Mouse (Mus musculus) embryo, embryonic 11.5 days (tissue): ENCODE data around the gene Mdfic.

Source experiments
- DNase-seq: peaks from one replicate; pipeline ENCODE4 v3.0.0-alpha.2; 2012; ENCODE audit warnings: low read depth, low spot score

Mdfic gene

GRCm38 (mm10) chr6:15792680-15793601 is 72.5 kb downstream of the Mdfic start:
- DNase-seq, result no peak

- no peak for DNase-seq
Measured at GRCm38 (mm10) chr6:15793602-15794345, 73.3 kb downstream of the Mdfic start.

- DNase-seq, result no peak
Measured at GRCm38 (mm10) chr6:15794801-15795200, 74.3 kb downstream of the Mdfic start.

GRCm38 (mm10) chr6:15807382-15807781 is 86.9 kb downstream of the Mdfic start:
- DNase-seq, result no peak

- DNase-seq, result no peak
Measured at GRCm38 (mm10) chr6:15825236-15825635, 104.8 kb downstream of the Mdfic start.

GRCm38 (mm10) chr6:15829812-15830211 is 109.4 kb downstream of the Mdfic start:
- DNase-seq, result no peak

- DNase-seq, result no peak
Measured at GRCm38 (mm10) chr6:15830651-15831050, 110.2 kb downstream of the Mdfic start.

- DNase-seq, result no peak
Measured at GRCm38 (mm10) chr6:15837695-15838094, 117.2 kb downstream of the Mdfic start.

GRCm38 (mm10) chr6:15839831-15840230 is 119.4 kb downstream of the Mdfic start:
- DNase-seq, result no peak

GRCm38 (mm10) chr6:15840429-15840828 is 120.0 kb downstream of the Mdfic start:
- no peak for DNase-seq

GRCm38 (mm10) chr6:15841476-15842209 is 121.2 kb downstream of the Mdfic start:
- DNase-seq, result no peak

- DNase-seq, result no peak
Measured at GRCm38 (mm10) chr6:15843295-15843694, 122.8 kb downstream of the Mdfic start.

GRCm38 (mm10) chr6:15845711-15846342 is 125.4 kb downstream of the Mdfic start:
- DNase-seq, result no peak
